Mouse (Mus musculus) CH12F3 (cell line): Measurements from ENCODE around the gene Atp7b.

Source experiments
- in situ Hi-C: fragments of 300-500 bp; cut with MboI; formaldehyde crosslinking; loops from 2 replicates; pipeline ENCODE4 v1.14.3; 2020; ENCODE audit warnings: low sequenced_read_pairs

Gene Atp7b

DNA sequence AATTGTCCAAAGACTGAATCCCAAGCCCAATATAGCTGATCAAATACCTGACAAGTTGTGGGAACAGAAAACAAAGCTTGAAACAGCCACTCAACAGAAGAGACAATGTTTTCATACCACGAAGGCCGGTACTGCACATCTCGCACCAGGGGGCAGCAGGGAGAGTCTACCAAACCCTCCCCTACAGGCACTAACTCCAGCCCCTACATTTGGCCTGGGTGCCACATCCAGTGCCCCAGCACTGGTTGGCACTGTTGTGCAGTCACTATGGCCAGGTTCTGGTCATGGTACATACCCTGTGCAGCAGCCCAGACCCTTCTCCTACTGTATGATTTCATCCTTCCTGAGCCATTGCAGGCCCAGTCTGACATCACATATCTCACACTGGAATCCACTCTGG, 31.1 kb downstream of the Atp7b start:
- in situ Hi-C loops = no loop called here

GRCm38 (mm10) chr8:22025241-22025640, 34.9 kb downstream of the Atp7b start:
- in situ Hi-C loops = no loop called here

GRCm38 (mm10) chr8:22022244-22022643, 37.9 kb downstream of the Atp7b start:
- in situ Hi-C loops = no loop called here

DNA sequence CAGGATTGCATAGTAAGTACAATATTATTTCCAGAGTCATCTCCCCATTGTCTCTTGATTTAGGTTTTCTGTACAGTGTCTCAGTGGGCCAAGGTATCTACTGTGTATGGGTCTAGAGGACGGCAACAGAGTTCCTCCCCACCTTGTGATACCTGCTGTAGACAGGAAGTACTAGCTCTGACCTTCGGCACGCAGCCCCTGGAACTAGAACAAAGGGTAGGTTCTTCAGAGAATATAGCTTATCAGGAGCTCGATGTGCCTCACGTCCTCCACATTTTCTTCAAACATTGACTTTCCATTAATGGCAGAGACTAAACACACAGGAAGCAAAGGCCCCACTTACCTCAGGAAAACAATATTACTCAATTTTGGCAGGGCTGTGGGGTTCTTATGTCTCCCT, 40.6 kb downstream of the Atp7b start:
- in situ Hi-C loops = no loop called here

DNA sequence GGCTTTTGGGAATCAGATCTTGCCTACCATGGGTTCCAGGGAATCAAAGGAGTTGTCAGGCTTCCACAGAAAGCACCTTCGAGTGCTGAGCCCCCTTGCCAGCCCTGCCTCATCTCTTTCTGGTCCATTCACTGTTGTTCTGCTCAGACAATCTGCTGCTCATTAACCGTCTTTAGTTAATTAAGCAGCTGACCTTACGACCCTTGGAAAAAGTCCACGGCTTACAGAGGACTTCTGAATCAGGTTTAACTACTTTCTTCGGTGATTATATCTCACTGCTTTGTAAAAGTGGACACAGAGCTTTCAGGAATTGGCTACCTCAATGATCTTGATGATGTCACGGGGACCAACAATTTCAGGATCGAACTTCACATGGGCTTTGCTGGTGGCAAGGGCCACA, 42.4 kb downstream of the Atp7b start:
- in situ Hi-C loops = no loop called here

GRCm38 (mm10) chr8:22013034-22013707, 46.9 kb downstream of the Atp7b start:
- in situ Hi-C loops = no loop called here

GRCm38 (mm10) chr8:22009403-22009802, 50.7 kb downstream of the Atp7b start:
- in situ Hi-C loops = no loop called here

- in situ Hi-C loops = no loop called here
These were observed 53.7 kb downstream of the Atp7b start for GRCm38 (mm10) chr8:22006423-22006822.

DNA sequence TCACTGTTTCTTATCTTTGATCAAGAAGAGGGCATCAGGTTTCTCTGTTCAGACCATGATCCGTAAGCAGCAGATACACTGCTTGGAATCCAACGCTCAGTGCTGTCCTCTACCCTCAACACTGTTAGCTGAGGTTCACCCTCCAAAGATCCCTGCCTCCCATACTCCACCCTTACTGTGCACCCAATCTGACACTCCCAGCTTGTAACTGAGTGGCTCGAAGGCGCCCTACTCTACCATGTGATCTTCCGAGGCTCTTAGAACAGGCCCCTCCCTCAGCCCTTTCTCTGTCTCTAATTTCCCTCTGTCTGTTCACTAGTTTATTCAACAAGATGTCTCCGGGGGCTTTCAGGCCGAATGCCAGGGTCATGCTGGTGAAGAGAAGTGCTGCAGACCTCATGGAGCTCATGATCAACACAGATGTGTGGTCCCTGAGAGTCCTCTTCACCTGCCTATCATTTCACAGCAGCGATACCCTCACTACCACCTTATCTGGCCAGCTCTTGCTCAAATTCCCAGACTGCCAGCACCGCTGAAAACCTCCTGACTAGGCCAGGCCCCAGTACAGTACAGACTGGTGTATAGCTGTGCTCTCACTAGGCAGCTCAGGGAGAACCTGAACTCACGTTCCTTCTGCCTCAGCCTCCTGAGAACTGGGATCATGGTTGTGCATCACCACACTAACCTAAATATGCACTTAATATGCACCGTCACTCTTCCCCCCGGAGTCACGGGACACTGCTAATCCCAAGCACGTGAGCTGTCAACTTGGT, 55.2 kb downstream of the Atp7b start:
- in situ Hi-C loops = no loop called here

DNA sequence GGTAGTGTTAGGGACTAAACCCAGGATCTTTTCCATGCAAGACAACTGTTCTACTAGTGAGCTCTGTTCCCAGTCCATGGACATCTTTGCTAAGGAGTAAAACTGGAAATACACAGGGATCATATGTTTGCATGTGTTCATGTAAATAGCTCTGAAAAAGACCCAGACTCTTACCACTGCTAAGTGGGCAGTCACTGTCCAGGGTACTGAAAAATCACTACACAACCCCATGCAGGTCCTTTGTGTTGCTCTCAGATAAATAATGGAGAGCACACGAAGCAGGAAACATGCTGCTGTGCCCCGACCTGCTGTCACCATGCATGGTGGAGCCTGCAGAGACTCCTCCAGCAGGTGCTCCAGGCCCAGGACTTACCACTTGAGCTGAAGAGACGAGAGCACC, 64.9 kb downstream of the Atp7b start:
- in situ Hi-C loops = no loop called here

- in situ Hi-C loops = no loop called here
These were observed 67.9 kb downstream of the Atp7b start for GRCm38 (mm10) chr8:21992184-21992583.

GRCm38 (mm10) chr8:21981664-21982337, 78.3 kb downstream of the Atp7b start:
- in situ Hi-C loops = no loop called here

DNA sequence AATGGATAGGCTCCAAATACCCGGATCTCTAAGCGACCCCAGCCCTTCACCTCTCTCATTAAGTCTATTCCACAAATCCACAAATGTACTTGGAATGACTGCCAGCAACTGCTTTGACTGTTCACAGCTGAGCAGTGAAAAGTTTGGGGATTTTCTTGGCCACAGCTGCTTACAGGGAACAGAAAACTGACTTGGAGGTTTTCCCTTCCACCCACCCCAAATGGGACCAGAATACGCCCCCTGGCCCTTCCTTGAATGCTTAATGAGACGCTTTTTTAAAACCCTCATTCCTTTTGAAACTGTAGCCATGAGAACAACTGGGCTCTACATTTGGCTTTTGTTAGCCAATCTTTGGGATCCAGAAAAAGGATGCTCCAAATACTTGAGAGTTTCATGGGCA, 81.9 kb downstream of the Atp7b start:
- in situ Hi-C loops = no loop called here

GRCm38 (mm10) chr8:21969475-21969874, 90.6 kb downstream of the Atp7b start, which contains the start of gene Ccdc70:
Ccdc70 (plus strand) TSS chr8:21969775.
- in situ Hi-C loops = loop anchor here (25.0 kb wide), 1 partner anchor 982 kb away; no protein-coding TSS in a partner anchor

DNA sequence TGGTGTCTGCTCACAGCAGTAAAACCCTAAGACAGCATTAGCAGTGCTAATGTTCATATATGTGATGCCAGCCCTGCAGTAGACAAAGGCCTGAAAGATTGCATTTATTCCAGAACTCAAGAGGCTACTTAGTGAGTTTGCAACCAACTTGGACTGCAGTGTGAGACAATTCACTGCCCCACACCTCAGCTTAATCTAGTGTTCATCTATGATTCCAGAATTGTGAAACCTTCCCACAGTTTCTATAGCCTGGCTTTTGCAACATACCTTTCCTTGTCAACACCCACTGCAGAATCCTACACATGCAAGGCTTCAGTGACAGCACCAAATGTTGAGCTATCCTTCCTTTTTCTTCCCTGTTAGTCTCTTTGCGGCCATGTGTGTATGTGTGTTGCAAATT, 93.5 kb downstream of the Atp7b start:
- in situ Hi-C loops = loop anchor here (25.0 kb wide), 1 partner anchor 979 kb away; no protein-coding TSS in a partner anchor

- in situ Hi-C loops = loop anchor here (25.0 kb wide), 1 partner anchor 971 kb away; no protein-coding TSS in a partner anchor
These were observed 101.7 kb downstream of the Atp7b start, which contains the start of gene Fam90a1a for GRCm38 (mm10) chr8:21958414-21958813. Fam90a1a (plus strand) TSS chr8:21958714.

GRCm38 (mm10) chr8:21956336-21956735, 103.8 kb downstream of the Atp7b start:
- in situ Hi-C loops = loop anchor here (25.0 kb wide), 1 partner anchor 969 kb away; no protein-coding TSS in a partner anchor

GRCm38 (mm10) chr8:21955321-21955720, 104.8 kb downstream of the Atp7b start:
- in situ Hi-C loops = loop anchor here (25.0 kb wide), 1 partner anchor 968 kb away; no protein-coding TSS in a partner anchor

DNA sequence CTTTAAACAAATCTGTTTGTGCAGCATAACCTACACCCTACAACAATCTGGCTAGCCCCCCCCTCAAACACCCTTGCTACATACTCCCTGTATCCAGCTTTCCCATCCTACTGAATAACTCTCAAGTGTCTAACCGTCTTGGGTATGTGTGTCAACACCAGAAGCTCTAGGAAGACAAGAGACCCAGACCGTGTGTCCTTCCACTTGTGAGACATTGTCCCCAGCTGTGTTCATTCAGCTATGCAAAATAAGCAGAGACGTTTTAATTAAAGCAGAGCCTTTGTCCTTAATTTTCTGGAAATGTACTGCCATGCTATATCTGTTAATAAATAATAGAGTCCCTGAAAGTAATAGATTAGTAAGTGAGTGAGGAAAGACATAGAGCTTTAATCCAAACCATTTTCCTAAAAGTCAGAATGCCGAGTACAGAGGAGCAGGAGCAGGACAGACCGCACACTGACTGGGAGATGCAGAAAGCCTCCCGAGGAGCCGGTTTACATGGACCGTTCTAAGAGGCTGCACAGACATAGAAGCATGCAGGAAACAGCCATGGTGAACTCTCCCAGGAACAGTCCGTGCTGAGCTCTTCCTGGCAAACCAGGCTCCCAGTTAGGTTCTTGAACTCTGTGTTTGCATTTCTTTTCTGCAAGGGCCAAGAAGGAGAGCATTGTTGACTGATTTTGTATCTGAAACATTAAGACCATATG, 112.6 kb downstream of the Atp7b start:
- in situ Hi-C loops = no loop called here

DNA sequence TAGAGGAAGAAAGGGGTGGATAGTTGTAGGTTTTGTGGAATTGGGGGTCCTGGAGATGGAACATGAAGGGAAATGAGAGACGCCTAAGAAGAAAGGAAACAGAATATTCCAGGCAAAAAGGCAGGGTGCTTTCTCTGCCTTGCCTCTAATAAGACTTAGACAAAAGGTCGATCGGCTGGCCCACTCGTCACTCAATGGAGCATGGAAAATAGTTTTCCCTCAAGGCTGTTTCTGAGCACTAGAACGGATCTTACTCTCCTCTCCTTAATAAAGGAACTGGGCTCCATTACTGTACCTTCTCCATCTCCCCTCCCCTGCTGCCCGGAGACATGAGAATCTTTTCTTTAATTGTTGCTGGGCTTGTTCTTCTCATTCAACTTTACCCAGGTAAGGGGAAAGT, 113.6 kb downstream of the Atp7b start, which contains the start of gene Defb13:
Gene Defb13, plus strand, starts transcription at position 301 of the 400 bp plus-strand sequence.
- in situ Hi-C loops = no loop called here
